Mouse (Mus musculus): ENCODE measurements around the gene Prkg1. TPM values are rescaled to one million over a fixed set of nuclear protein-coding genes. Genes with fewer than 3 reads are reported as not detected.

Gene Prkg1
- total RNA-seq, 1 experiment: 1.5 TPM

GRCm38 (mm10) chr19:31779021-31779420 is 14.2 kb upstream of the Prkg1 start:
- in situ Hi-C loops (cut with MboI; ENCODE audit: low sequenced_read_pairs in 2 of 2, unreplicated experiment in 2 of 2): no loop called here
- no peaks in the 10 kb centered on the region for H3K9me3 ChIP-seq (ENCODE audit: control insufficient read depth, insufficient read depth, low read depth, low read length)
- H3K4me1 ChIP-seq (ENCODE audit: control insufficient read depth in 2 of 2, insufficient read depth in 2 of 2, low read length in 2 of 2, poor library complexity in 1 of 2): no peaks in the 10 kb centered on the region
- DNase-seq (ENCODE audit: low read depth, low spot score): no peak
- no peak overlapping the region for H3K27ac ChIP-seq (ENCODE audit: insufficient read depth, low read depth, low read length, poor library complexity, severe bottlenecking)
- H3K9ac ChIP-seq (ENCODE audit: insufficient read depth, low read depth, low read length, poor library complexity, severe bottlenecking): no peak overlapping the region
- no peak for TF ChIP-seq CHD2 (IDR thresholded peaks at IDR 0.05; ENCODE audit: low read depth, low read length)
- TF ChIP-seq ZC3H11A (IDR thresholded peaks at IDR 0.05; ENCODE audit: borderline replicate concordance, low read depth, low read length): no peak
- TF ChIP-seq HCFC1 (IDR thresholded peaks at IDR 0.05; ENCODE audit: borderline replicate concordance, insufficient read depth, low read length): no peak
- TF ChIP-seq ZNF384 (IDR thresholded peaks at IDR 0.05; ENCODE audit: low read depth, low read length): no peak
- TF ChIP-seq MAFK (IDR thresholded peaks at IDR 0.05; ENCODE audit: insufficient read depth, low read depth, low read length): no peak
- H3K36me3 ChIP-seq (ENCODE audit: control insufficient read depth, insufficient read depth, low read length, poor library complexity, severe bottlenecking): no peaks in the 10 kb centered on the region
- no peak overlapping the region for H3K4me3 ChIP-seq (ENCODE audit: insufficient read depth in 1 of 2, low read depth in 1 of 2, low read length in 2 of 2, poor library complexity in 1 of 2, severe bottlenecking in 1 of 2)

DNA sequence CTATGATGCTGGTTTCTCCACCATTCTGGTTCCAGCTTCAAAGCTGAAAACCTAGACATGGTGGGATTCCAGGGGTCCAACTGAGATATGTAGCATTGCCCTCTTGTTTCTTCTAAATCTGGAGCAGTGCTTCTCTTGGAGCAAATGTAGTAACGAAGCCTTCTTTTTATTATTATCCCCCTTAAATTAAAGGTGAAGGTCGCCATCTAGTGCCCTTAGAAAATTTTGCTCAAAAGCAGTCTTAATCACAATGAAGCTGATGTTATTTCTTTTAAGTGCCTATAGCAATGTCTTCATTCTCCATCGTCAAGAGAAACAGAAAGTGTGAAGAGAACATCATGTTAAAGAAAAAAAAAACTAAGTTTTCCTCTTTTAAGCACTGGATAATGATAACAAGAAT is 2.2 kb upstream of the Prkg1 start:
- TF ChIP-seq CHD2 (IDR thresholded peaks at IDR 0.05; ENCODE audit: low read depth, low read length): no peak
- no peak for TF ChIP-seq ZC3H11A (IDR thresholded peaks at IDR 0.05; ENCODE audit: borderline replicate concordance, low read depth, low read length)
- TF ChIP-seq MAFK (IDR thresholded peaks at IDR 0.05; ENCODE audit: insufficient read depth, low read depth, low read length): no peak
- no peak for TF ChIP-seq HCFC1 (IDR thresholded peaks at IDR 0.05; ENCODE audit: borderline replicate concordance, insufficient read depth, low read length)
- TF ChIP-seq ZNF384 (IDR thresholded peaks at IDR 0.05; ENCODE audit: low read depth, low read length): no peak
- Histone ChIP-seq H3K9ac (ENCODE audit: insufficient read depth, low read depth, low read length, poor library complexity, severe bottlenecking) (no peak overlapping the region), H3K36me3 (ENCODE audit: control insufficient read depth, insufficient read depth, low read length, poor library complexity, severe bottlenecking) (no peaks in the 10 kb centered on the region), H3K27ac (ENCODE audit: insufficient read depth, low read depth, low read length, poor library complexity, severe bottlenecking) (no peak overlapping the region), H3K4me3 (ENCODE audit: insufficient read depth in 1 of 2, low read depth in 1 of 2, low read length in 2 of 2, poor library complexity in 1 of 2, severe bottlenecking in 1 of 2) (no peak overlapping the region), H3K9me3 (ENCODE audit: control insufficient read depth, insufficient read depth, low read depth, low read length) (no peaks in the 10 kb centered on the region), H3K4me1 (ENCODE audit: control insufficient read depth in 2 of 2, insufficient read depth in 2 of 2, low read length in 2 of 2, poor library complexity in 1 of 2) (peaks cover 0 to 3% of the 10 kb centered on the region in 2 experiments; a peak in 1 of 4 replicates)
- DNase-seq (ENCODE audit: low read depth, low spot score): no peak
- in situ Hi-C loops (cut with MboI; ENCODE audit: low sequenced_read_pairs in 2 of 2, unreplicated experiment in 2 of 2): loop anchor here in 1 of 2 experiments (25.0 kb wide), 1 partner anchor 1105 kb away; no protein-coding TSS in a partner anchor

GRCm38 (mm10) chr19:31765451-31765850 is 618 bp upstream of the Prkg1 start:
- Histone ChIP-seq H3K9me3 (ENCODE audit: control insufficient read depth, insufficient read depth, low read depth, low read length) (no peaks in the 10 kb centered on the region), H3K36me3 (ENCODE audit: control insufficient read depth, insufficient read depth, low read length, poor library complexity, severe bottlenecking) (no peaks in the 10 kb centered on the region), H3K9ac (ENCODE audit: insufficient read depth, low read depth, low read length, poor library complexity, severe bottlenecking) (no peak overlapping the region), H3K27ac (ENCODE audit: insufficient read depth, low read depth, low read length, poor library complexity, severe bottlenecking) (no peak overlapping the region), H3K4me3 (ENCODE audit: insufficient read depth in 1 of 2, low read depth in 1 of 2, low read length in 2 of 2, poor library complexity in 1 of 2, severe bottlenecking in 1 of 2) (no peak overlapping the region), H3K4me1 (ENCODE audit: control insufficient read depth in 2 of 2, insufficient read depth in 2 of 2, low read length in 2 of 2, poor library complexity in 1 of 2) (peaks cover 0 to 3% of the 10 kb centered on the region in 2 experiments; a peak in 1 of 4 replicates)
- in situ Hi-C loops (cut with MboI; ENCODE audit: low sequenced_read_pairs in 2 of 2, unreplicated experiment in 2 of 2): loop anchor here in 1 of 2 experiments (25.0 kb wide), 1 partner anchor 1103 kb away; no protein-coding TSS in a partner anchor
- DNase-seq (ENCODE audit: low read depth, low spot score): no peak
- no peak for TF ChIP-seq MAFK (IDR thresholded peaks at IDR 0.05; ENCODE audit: insufficient read depth, low read depth, low read length)
- no peak for TF ChIP-seq CHD2 (IDR thresholded peaks at IDR 0.05; ENCODE audit: low read depth, low read length)
- TF ChIP-seq ZNF384 (IDR thresholded peaks at IDR 0.05; ENCODE audit: low read depth, low read length): no peak
- no peak for TF ChIP-seq HCFC1 (IDR thresholded peaks at IDR 0.05; ENCODE audit: borderline replicate concordance, insufficient read depth, low read length)
- TF ChIP-seq ZC3H11A (IDR thresholded peaks at IDR 0.05; ENCODE audit: borderline replicate concordance, low read depth, low read length): no peak

GRCm38 (mm10) chr19:31763951-31764800 is 657 bp downstream of the Prkg1 start:
- no peaks in the 10 kb centered on the region for H3K36me3 ChIP-seq (ENCODE audit: control insufficient read depth, insufficient read depth, low read length, poor library complexity, severe bottlenecking)
- H3K9ac ChIP-seq (ENCODE audit: insufficient read depth, low read depth, low read length, poor library complexity, severe bottlenecking): peak overlapping the region; percentile 62
- DNase-seq (ENCODE audit: low read depth, low spot score): no peak
- TF ChIP-seq CHD2 (IDR thresholded peaks at IDR 0.05; ENCODE audit: low read depth, low read length) (no peak), MAFK (IDR thresholded peaks at IDR 0.05; ENCODE audit: insufficient read depth, low read depth, low read length) (no peak), ZNF384 (IDR thresholded peaks at IDR 0.05; ENCODE audit: low read depth, low read length) (no peak), HCFC1 (IDR thresholded peaks at IDR 0.05; ENCODE audit: borderline replicate concordance, insufficient read depth, low read length) (no peak), ZC3H11A (IDR thresholded peaks at IDR 0.05; ENCODE audit: borderline replicate concordance, low read depth, low read length) (no peak)
- peak overlapping the region; percentile 67 to 88 for H3K4me3 ChIP-seq (ENCODE audit: insufficient read depth in 1 of 2, low read depth in 1 of 2, low read length in 2 of 2, poor library complexity in 1 of 2, severe bottlenecking in 1 of 2)
- in situ Hi-C loops (cut with MboI; ENCODE audit: low sequenced_read_pairs in 2 of 2, unreplicated experiment in 2 of 2): loop anchor here in 1 of 2 experiments (25.0 kb wide), 1 partner anchor 1102 kb away; no protein-coding TSS in a partner anchor
- H3K9me3 ChIP-seq (ENCODE audit: control insufficient read depth, insufficient read depth, low read depth, low read length): no peaks in the 10 kb centered on the region
- H3K4me1 ChIP-seq (ENCODE audit: control insufficient read depth in 2 of 2, insufficient read depth in 2 of 2, low read length in 2 of 2, poor library complexity in 1 of 2): peaks cover 0 to 3% of the 10 kb centered on the region in 2 experiments; a peak in 1 of 4 replicates
- H3K27ac ChIP-seq (ENCODE audit: insufficient read depth, low read depth, low read length, poor library complexity, severe bottlenecking): no peak overlapping the region

Data from ES-E14 (cell line).